Mouse (Mus musculus): Measurements from ENCODE around the gene Tcte1. TPM values are rescaled to one million over a fixed set of nuclear protein-coding genes. Genes with fewer than 3 reads are reported as not detected.

Gene Tcte1
- total RNA-seq, 2 experiments from 2014 or later = not detected

DNA sequence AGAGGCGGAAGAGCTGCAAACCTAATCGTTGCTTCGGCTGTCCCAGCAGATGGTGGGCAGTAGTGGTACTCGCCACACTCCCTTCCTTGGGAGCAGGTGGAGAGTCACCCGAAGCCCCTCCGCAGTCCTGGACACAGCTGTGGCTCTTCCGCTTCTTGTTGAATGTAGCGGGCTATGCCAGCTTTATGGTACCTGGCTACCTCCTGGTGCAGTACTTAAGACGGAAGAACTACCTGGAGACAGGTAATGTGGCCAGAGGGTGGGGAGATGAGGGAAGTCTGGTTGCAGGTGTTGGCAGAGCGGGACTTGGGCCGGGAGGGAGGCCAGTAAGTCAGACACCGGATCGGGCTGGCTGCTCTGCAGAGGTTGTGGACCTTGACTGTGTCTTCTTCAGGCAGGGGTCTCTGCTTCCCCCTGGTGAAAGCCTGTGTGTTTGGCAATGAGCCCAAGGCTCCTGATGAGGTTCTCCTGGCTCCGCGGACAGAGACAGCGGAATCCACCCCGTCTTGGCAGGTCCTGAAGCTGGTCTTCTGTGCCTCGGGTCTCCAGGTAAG, 41.4 kb downstream of the Tcte1 start:
- Histone ChIP-seq H3K4me3 (peak overlapping the region; percentile 99), H3K27ac (peak overlapping the region; percentile 94)
- no peak for TF ChIP-seq CTCF (IDR thresholded peaks at IDR 0.05)
- intact Hi-C loops (cut with DNase I) = no loop called here
- DNase-seq = peak; percentile 55

DNA sequence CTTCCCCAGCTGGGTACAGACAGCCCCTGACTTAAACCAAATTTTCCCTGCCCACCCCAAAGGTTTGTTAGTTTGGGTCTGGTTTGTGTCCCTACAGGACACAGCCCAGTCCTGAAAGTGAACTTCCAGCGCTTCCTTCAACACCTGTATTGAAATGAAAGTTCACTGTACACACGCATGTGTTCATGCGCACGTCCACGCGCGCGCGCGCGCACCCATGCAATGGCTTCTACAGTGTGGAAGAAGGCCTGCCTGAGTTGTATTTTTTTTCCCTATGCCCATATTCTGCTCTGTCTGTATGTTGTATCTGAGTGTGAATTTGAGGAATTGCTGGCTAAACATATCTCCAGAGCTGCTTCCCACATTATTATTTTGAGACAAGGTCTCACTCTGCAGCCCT, 41.9 kb downstream of the Tcte1 start:
- TF ChIP-seq CTCF (IDR thresholded peaks at IDR 0.05) = no peak
- intact Hi-C loops (cut with DNase I) = no loop called here

DNA sequence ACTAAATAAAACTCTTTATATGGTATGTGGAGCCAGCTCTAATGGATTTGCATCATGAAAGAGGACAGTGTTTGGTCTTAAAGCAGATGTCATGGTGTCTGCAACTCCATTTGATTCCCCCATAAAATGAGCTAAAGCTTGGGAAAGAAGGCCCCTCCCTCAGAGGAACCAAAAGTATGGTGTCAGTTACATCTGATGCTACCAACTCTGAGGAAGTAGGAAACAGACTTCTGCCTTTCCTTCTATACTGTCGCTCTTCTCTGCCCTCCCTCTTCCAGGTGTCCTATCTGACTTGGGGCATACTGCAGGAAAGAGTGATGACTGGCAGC, 42.8 kb downstream of the Tcte1 start:
- intact Hi-C loops (cut with DNase I) = no loop called here
- Histone ChIP-seq H3K27ac (no peak overlapping the region), H3K4me3 (no peak overlapping the region)
- no peak for TF ChIP-seq CTCF (IDR thresholded peaks at IDR 0.05)
- no peak for DNase-seq

More for the DNA sequence above, 41.9 kb downstream of the Tcte1 start:
- Histone ChIP-seq H3K4me3 (peak overlapping the region; percentile 99), H3K27ac (no peak overlapping the region; the same call in 1 of the 2 replicates)
- DNase-seq = no peak

DNA sequence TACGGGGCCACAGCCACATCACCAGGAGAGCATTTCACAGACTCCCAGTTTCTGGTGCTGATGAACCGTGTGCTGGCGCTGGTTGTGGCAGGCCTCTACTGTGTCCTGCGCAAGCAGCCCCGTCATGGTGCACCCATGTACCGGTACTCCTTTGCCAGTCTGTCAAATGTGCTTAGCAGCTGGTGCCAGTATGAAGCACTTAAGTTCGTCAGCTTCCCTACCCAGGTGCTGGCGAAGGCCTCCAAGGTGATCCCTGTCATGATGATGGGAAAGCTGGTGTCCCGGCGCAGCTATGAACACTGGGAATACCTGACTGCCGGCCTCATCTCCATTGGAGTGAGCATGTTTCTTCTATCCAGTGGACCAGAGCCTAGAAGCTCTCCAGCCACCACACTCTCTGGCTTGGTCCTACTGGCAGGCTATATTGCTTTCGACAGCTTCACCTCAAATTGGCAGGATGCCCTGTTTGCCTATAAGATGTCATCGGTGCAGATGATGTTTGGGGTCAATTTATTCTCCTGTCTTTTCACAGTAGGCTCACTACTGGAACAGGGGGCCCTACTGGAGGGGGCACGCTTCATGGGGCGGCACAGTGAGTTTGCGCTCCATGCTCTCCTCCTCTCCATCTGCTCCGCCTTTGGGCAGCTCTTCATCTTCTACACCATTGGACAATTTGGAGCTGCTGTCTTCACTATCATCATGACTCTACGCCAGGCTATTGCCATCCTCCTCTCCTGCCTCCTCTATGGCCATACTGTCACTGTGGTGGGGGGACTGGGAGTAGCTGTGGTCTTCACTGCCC, 43.3 kb downstream of the Tcte1 start:
- DNase-seq = no peak
- no peak for TF ChIP-seq CTCF (IDR thresholded peaks at IDR 0.05)
- H3K4me3 ChIP-seq = no peak overlapping the region
- H3K27ac ChIP-seq = no peak overlapping the region
- intact Hi-C loops (cut with DNase I) = no loop called here

DNA sequence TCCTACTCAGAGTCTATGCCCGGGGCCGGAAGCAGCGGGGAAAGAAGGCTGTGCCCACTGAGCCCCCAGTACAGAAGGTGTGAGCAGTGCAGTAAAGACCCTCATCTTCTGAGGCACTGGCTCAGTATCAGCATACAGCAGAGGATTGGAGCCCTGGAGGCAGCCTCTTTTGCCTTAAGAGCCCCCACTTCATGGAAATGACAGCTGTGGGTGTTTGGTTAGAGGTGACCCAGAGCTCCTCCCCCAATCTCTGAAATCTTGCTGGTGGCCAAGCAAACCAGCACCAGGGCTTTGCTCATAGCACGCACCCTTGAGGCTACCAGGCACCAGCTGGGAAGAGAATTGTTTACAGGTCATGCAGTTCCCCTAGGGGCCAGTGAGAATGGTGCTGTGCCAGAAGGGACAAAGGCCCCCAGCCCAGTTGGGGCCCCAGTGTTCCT, 43.9 kb downstream of the Tcte1 start:
- Histone ChIP-seq H3K4me3 (no peak overlapping the region), H3K27ac (no peak overlapping the region)
- no peak for DNase-seq
- TF ChIP-seq CTCF (IDR thresholded peaks at IDR 0.05) = no peak
- intact Hi-C loops (cut with DNase I) = no loop called here

DNA sequence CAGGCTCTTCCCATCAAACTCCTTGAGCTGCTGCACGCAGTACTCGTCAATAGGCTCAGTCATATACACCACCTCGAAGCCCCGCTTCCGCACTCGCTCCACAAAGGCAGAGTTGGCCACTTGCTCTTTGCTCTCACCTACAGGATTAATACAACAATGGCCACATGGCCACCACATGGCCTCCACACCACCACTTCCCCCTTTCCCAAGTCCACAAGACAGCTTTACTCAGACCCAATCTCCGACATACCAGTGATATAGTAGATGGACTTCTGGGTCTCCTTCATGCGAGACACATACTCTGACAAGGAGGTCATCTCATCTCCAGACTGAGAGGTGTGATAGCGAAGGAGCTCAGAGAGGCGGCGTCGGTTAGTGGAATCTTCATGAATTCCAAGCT, 45.8 kb downstream of the Tcte1 start:
- Histone ChIP-seq H3K27ac (no peak overlapping the region), H3K4me3 (no peak overlapping the region)
- intact Hi-C loops (cut with DNase I) = no loop called here
- no peak for TF ChIP-seq CTCF (IDR thresholded peaks at IDR 0.05)
- no peak for DNase-seq

DNA sequence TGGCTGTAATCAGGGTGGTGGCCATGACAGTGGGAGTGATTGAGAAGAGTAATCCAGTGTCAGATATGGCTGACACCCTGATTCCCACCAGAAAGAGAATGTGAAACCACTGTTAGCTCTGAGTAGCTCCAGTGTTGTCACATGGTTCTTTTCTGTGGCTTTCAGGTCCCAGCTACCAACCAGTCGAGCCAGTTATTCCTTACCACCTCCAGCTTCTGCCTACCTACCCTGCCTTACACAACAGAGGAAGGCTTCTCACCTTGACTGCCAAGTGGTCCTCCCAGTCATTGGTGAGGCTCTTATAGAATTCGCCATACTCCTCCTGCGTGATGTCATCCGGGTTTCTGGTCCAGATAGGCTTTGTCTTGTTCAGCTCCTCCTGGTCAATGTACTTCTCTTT, 46.8 kb downstream of the Tcte1 start:
- intact Hi-C loops (cut with DNase I) = no loop called here
- Histone ChIP-seq H3K4me3 (no peak overlapping the region; the same call in 1 of the 2 replicates), H3K27ac (no peak overlapping the region)
- DNase-seq = no peak
- no peak for TF ChIP-seq CTCF (IDR thresholded peaks at IDR 0.05)

DNA sequence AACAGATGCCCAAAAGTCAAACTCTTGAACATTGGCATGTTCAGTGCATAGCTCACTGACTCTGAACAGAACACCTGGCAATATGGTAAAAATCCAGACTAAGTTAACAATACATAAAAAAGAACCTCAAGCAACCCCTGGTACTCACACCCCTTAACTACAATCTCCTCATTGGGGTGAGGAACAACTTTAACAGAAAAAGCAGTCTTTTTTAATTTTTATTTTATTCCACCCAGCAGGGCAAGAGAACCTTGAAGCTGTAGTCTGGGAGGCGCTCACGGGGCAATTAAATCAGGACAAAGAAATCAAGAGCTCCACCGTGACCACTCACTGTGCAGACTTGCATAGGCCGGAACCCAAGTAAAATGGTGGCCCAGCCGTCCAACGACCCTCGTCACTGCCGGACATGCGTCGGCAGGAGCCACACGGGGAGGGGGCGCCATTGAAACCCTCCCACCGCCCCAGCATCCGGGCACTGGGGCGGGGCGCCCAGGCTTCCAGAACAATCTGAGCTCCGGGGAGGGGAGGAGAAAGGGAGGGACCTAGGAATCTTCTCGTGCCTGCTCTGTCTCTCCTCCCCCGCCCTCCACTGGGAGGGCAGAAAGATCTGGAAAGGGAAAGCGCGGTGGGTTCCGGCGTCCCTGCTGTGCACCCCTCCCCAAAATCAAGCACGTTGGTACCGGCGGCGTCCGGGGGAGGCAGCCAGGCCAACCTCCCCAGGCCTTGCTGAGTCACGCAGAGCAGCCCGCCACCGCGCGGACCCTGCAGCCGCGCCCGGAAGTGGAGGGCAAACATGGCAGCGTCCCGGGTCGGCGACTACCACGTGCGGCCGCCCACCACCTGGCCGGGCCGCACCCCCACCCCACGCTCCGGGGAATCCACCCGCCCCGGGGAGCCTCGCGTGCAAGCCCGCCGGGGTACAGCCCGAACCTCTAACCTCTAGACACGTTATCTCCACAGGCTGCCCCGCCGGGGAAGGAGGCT, 49.2 kb downstream of the Tcte1 start:
- peak overlapping the region; percentile 96 for H3K27ac ChIP-seq
- intact Hi-C loops (cut with DNase I) = no loop called here
- H3K4me3 ChIP-seq = peak overlapping the region; percentile 81
- peak; percentile 28 for TF ChIP-seq CTCF (IDR thresholded peaks at IDR 0.05)
- peak; percentile 84 for DNase-seq

DNA sequence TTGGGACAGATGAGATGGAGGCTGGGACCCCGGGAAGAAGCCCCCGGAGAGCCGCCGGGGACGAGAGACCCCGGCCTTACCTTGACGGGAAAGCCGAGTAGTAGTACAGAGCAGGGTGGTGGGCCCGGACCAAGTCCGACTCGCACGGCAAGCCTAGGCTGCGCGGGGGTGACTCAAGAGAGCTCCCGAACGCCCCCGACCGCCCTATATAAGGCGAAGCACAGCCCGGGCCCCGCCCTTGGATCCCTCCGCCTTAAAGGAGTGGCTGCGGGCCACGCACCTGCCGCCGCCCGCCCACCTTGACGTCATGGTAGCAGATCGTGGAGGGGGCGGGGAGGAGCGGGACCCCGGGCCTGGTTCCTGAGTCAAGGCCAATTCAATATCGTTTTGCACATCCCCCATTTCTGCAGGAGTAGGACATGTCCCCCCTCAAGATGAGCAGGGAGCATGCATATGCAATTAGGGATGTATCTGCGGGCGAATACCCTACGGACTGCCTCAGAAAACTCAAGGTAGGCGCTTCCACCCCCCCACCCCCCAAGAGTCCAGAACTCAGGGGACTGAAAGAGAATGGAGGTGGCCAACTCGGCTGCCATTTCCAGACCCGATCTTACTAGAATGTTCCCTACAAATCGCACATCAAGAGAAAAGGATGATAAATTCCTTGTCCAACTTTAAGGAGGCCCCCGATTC, 50.0 kb downstream of the Tcte1 start, which contains the start of gene Hsp90ab1:
TSS of gene Hsp90ab1 (minus strand) at position 185 of the 693 bp plus-strand sequence.
- Histone ChIP-seq H3K4me3 (peak within 1 kb of the TSS; percentile 81), H3K27ac (peak within 1 kb of the TSS; percentile 96)
- no peak for TF ChIP-seq CTCF (IDR thresholded peaks at IDR 0.05)
- DNase-seq = peak; percentile 99
- intact Hi-C loops (cut with DNase I) = no loop called here

DNA sequence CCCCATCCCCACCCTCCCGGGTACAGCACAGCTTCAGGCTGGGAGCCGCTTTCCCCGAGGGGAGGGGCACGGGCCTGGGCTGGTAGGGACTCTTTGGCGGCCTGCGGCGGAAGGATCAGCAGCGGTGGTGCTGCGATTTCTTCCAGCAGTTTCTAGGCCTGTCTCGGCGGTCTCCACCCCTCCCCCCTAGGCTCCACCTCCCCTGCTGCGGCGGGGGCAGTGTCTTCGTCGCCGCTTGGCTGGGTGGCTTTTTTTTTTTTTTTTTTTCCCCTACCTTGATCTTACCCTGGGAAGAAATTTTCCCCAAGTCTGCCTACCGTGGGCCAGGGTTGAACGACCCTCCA, 50.5 kb downstream of the Tcte1 start:
- intact Hi-C loops (cut with DNase I) = no loop called here
- Histone ChIP-seq H3K4me3 (peak overlapping the region; percentile 81), H3K27ac (peak overlapping the region; percentile 96)
- TF ChIP-seq CTCF (IDR thresholded peaks at IDR 0.05) = no peak
- DNase-seq = peak; percentile 99

DNA sequence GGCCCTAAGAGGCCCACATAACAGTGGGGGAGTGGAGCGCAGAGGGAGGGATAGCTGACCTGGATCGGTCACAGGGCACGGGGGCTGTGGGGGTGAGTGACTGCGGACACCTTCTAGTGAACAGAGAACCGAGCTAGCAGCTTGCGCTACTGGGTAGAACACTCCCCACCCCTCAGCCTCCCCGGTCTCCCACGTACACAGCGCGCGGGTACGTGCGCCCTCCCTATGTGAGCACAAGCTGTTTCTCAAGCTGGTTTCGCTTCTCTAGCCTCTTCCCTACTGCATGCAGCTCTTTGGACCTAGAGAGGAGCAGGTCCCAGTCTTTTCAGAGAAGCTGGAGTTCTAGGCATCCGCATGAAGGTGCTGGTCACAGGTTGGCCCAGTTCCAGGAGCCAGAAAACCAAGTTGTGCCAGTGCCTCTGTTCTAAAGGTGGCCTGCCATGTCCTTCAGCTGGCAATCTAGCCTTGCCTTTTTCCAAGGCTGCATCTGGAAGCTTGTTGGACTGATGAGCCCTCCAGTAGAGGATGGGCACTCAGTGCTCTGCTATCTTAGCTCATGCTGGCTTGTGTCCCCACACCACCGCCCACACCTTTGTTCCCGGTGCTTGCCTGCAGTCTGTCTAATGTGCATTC, 51.0 kb downstream of the Tcte1 start:
- TF ChIP-seq CTCF (IDR thresholded peaks at IDR 0.05) = no peak
- DNase-seq = peak; percentile 78
- intact Hi-C loops (cut with DNase I) = no loop called here

More for the DNA sequence above, 51.0 kb downstream of the Tcte1 start:
- H3K4me3 ChIP-seq = peak overlapping the region; percentile 81
- H3K27ac ChIP-seq = peak overlapping the region; percentile 96

All from gastrocnemius, adult 2 months (tissue).